Mouse (Mus musculus): ENCODE measurements around the gene Cdc42bpb.

DNA sequence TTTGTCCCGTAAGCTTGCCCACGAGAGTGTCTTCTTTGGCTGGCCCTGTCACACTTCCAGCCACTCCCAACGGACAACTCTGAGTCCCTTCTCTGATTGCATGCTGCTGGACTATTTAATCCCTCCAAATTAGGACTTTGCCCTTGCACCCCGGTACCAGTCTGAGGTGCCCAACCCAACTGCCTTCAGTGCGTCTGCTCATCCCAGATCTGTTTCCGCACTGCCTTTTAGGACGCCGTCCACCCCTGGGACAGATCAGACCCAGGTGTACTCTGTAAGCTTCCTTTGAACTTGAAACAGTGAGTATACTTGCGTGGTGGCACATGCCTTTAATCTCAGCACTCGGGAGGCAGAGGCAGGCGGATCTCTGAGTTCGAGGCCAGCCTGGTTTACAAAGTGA lies 1.3 kb upstream of the Cdc42bpb start:
- no peak for TF ChIP-seq POLR2A (IDR thresholded peaks at IDR 0.05; ENCODE audit: low read depth, low read length)
- TF ChIP-seq CTCF (IDR thresholded peaks at IDR 0.05; ENCODE audit: extremely low read depth, insufficient read depth, insufficient read length, insufficient replicate concordance) = no peak

All from spleen, adult 2 months (tissue).